Mouse (Mus musculus) left cerebral cortex, postnatal 36 days (tissue): ENCODE measurements around the gene Tshz2. TPM values are rescaled to one million over a fixed set of nuclear protein-coding genes. Genes with fewer than 3 reads are reported as not detected.

Source experiments
- DNase-seq, 2 experiments: peaks; one replicate each; pipeline ENCODE4 v3.0.0; 2021 to 2022; ENCODE audit warnings: low spot score in 2 of 2, mixed read lengths in 1 of 2
- intact Hi-C: fragments of 180-260 bp; cut with DNase I; formaldehyde crosslinking; loops from one replicate; pipeline ENCODE4 v1.15.1; 2025
- total RNA-seq, 2 experiments: library from RNA; stranded (reverse); gene quantifications; 2 replicates each; pipeline ENCODE4 v1.2.3; 2021

Gene Tshz2
- total RNA-seq, 2 experiments from 2014 or later = 28.2 to 54.5 TPM

GRCm38 (mm10) chr2:169685747-169686146 lies 52.9 kb downstream of the Tshz2 start:
- intact Hi-C loops = no loop called here
- DNase-seq = no peak

DNA sequence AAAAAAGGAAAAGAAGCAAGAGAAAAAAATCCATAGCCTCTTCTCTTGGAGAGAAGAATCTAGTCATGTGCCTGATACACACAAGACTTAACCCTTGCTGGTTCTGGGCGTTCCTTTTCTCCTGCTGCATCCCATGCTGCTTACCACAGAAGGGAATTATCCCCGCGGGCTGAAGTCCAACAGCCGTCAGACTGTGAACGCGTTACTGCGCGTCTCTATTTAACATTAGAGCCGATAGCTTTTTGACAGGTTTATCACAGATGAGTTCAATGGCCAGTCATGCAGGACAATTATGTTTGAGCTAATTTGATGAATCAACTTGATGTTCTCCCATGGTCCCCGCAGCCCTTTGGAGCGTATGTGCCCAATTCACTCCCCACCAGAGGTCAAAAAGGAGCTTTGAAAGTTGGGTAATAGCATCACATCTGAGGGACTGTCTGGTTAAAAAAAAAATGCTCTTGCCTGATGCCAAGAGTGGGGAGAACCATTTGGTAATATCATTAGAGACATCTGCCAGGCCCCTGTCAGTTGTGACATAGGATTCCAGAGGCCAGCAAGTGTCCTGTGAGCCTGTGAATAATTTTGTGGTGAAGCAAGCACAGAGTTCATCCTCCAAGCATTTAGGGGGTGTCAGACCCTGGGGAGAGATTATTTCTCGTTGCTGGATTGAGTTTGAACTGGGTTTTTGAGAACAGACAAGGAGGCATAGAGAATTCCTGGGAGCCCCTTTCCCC lies 54.1 kb downstream of the Tshz2 start:
- DNase-seq = no peak
- intact Hi-C loops = no loop called here

DNA sequence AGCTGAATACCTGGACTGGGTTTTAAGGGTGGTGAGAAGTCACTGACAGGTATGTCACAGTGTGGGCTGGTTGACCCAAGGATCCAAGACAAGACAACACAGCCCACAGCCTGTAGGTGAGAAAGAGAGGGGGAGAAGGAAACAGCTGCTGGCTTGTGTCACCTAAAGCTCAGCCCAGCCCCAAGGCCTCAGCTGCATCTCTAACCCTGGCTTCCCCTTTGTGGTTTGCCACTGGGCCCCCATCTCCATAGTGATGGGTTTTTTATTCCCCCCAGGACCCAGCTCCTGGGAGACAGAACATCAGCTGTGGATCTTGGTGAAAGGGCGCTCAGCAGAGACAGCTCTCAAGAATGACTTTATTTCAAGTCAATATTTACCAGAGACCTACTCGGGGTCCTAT lies 57.2 kb downstream of the Tshz2 start:
- intact Hi-C loops = no loop called here
- DNase-seq = no peak

DNA sequence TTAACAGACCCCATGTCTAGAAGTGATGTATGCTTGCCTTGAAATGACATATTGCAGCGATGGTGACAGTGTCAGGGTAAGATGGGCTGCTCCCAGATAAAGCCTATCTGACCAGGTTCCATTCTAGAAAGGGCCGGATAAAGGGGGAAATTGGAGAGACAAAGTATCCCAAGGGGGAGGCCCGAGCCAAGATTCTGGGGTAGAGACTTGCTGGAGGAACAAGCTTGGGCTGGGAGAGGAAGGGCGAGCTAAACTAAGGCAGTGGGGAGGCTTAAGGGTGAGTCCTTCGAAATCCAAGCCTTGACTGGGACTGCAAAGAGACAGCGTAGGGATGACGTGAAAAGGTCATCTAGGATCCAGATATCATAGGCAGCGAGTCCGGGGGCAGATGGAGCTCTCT lies 61.7 kb downstream of the Tshz2 start:
- no peak for DNase-seq
- intact Hi-C loops = no loop called here

DNA sequence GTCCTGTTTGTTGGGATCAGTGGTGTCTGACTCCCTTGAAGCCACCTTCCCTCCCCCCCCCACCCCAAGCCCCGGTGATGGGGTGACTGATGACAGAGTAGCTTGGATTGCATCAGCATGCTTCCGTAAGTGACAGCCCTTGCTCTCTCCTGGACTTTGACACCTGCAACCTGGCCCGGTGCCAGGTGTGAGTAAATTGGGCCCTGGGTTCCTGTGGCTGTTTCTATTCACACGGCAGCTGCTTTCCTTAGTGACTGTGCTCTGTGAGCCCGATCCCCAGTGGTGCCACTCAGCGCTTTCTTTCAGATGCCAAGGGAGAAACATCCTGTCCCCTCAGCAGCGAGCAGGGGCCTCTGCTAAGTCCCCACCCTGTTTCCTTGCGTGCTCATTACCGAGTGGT lies 62.2 kb downstream of the Tshz2 start:
- intact Hi-C loops = no loop called here
- DNase-seq = no peak

- no peak for DNase-seq
- intact Hi-C loops = no loop called here
These were observed 66.3 kb downstream of the Tshz2 start for GRCm38 (mm10) chr2:169699141-169699540.

- intact Hi-C loops = no loop called here
These were observed 67.2 kb downstream of the Tshz2 start for GRCm38 (mm10) chr2:169699862-169700511.

DNA sequence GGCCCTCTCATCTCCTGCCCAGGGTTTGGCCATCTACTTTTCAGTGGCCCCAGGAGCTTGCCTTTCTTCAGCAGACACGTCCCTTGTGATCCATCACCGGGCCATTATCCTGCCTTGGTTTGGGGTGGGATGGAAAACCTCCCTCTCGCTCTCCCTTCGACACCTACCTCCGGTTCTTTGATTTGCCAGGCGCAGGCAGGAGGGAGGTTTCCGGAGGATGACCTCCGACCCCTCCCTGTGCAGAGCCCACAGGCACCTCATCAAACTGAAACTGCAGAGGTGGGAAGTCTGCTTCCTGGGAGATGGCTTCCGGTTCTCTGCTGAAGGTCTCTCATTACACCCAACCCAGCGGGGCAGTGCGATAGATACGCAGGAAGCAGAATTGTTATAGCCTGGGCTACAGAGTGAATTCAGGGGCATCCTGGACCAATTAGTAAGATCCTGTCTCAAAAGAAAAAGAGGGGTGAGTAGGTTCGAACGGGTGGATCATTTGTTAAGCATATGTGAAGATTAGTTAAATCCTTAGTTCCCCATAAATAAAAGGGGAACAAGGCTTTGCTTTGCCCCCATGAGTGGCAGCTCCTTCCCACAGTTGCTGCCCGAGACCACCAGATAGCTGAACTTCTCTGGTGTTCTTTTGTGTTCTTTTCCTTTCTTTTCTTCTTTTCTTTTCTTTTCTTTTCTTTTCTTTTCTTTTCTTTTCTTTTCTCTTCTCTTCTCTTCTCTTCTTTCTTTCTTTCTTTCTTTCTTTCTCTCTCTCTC lies 70.1 kb downstream of the Tshz2 start:
- DNase-seq = no peak
- intact Hi-C loops = no loop called here

More at GRCm38 (mm10) chr2:169699862-169700511, 67.2 kb downstream of the Tshz2 start:
- DNase-seq = no peak

GRCm38 (mm10) chr2:169721793-169722326 lies 89.0 kb downstream of the Tshz2 start:
- intact Hi-C loops = no loop called here
- no peak for DNase-seq

- intact Hi-C loops = no loop called here
- DNase-seq = no peak
These were observed 89.5 kb downstream of the Tshz2 start for GRCm38 (mm10) chr2:169722341-169722740.

- DNase-seq = no peak
- intact Hi-C loops = no loop called here
These were observed 91.0 kb downstream of the Tshz2 start for GRCm38 (mm10) chr2:169723645-169724462.

DNA sequence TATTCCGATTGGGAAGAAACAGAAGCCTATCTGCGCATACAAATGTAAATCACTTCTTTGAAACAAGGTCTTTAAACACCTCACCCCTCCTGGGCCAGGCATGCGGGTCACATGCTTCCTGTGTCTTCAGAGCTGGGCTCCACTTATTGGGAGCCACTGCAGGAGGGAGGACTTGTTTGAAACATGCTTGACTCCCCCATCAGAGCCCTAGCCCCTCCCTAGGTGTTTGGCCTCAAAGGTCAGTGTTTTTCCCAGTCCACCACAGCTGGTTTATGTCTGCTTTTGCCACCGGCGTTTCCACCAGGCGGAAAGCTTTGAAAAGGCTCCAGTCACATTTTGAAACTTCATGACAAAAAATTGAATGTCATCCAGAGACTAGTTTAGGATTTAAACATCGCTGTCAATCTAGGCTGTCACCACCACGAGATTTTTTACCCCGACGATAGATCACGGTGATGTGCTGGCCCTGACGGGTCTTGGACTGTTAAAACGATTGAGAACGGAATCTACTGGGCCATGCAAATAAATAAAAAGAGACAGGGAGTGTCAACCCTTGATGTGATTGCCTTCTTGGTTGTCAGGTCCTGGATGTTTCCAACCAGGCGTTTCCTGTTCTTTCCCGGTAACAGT lies 96.0 kb downstream of the Tshz2 start:
- DNase-seq = no peak
- intact Hi-C loops = no loop called here

DNA sequence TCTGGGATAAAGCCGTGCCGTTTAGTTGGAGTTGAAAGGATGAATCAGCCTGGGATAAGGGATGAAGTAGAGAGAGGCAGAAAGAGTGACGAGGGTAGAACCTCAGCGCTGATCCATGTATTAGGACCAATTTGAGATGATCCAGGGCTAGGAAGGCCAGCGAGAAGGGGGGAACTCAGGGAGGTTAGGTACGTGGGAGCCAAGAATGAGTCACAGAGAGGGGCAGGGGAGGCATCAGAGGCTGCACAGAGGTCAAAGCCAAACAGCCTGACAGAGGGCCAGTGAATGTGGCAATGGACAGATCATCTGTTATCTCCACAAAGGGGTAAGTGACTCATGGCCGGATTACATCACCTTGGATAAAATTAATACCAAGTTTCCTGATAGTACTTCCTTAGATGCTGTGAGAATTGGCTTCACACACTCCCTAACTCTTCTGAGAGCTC lies 97.8 kb downstream of the Tshz2 start:
- intact Hi-C loops = no loop called here
- no peak for DNase-seq

DNA sequence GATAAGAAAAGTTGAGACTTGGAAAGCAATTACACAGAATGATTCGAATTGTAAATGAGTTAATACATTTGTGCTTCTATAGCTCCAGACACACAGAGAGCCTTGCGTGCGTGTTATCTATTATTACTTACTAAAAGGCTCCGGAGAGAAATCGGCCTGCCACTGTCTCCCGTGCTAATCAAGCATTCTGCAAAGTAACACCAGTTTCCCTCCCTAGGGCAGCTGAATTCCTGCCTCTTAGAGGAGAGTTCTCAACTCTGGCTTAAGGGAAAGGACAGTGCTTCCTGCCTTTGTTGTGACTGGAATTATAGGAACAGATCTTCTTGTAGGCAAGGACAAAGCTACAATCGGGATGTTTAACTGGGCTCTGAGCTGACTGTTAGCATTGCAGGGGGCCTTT lies 101.2 kb downstream of the Tshz2 start:
- no peak for DNase-seq
- intact Hi-C loops = no loop called here

- intact Hi-C loops = no loop called here
- DNase-seq = no peak
These were observed 102.9 kb downstream of the Tshz2 start for GRCm38 (mm10) chr2:169735475-169736406.

- intact Hi-C loops = no loop called here
- DNase-seq = no peak
These were observed 108.2 kb downstream of the Tshz2 start for GRCm38 (mm10) chr2:169740996-169741395.

GRCm38 (mm10) chr2:169742791-169743190 lies 110.0 kb downstream of the Tshz2 start:
- DNase-seq = no peak
- intact Hi-C loops = no loop called here

DNA sequence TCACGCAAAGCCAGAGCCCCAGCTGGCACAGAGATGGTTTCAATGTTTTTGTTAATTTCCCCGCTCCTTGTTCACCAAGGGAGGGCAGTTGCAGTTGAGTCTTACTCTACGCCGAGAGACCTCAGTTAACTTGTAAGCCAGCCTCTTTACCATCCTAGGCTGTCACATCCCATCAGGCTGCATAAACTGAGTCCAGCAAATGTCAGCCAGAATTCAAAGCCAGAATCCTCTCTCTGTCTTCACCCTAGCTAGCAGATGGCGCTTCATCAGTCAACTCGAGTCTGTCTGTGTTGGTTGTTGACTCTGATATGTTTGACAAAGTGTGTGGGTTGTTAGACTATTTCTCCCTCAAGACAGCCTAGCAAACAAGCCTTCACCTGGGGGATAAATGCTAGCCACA lies 110.5 kb downstream of the Tshz2 start:
- intact Hi-C loops = no loop called here
- DNase-seq = no peak
